Mouse (Mus musculus) CD4-positive naive resting alpha-beta T cell, adult 76 days (primary cell): ENCODE results near the gene Elavl1. TPM values are rescaled to one million over a fixed set of nuclear protein-coding genes. Genes with fewer than 3 reads are reported as not detected.

ENCODE experiments used
- total RNA-seq: library from RNA; stranded (reverse); gene quantifications from one replicate; pipeline ENCODE4 v1.2.4, GENCODE M21; 2023

Elavl1 gene
- total RNA-seq: 88.4 TPM

GRCm38 (mm10) chr8:4324983-4325750 lies at the start of gene Elavl1, which contains the start of gene Ccl25:
Gene Elavl1, minus strand, starts transcription at chr8:4325413.
Gene Ccl25, plus strand, starts transcription at chr8:4325210.

GRCm38 (mm10) chr8:4275275-4276110 lies 49.7 kb downstream of the Elavl1 start, which contains the start of gene Timm44:
Gene Timm44, minus strand, starts transcription at chr8:4275913.

GRCm38 (mm10) chr8:4259125-4259804 lies 65.9 kb downstream of the Elavl1 start, which contains the start of gene Ctxn1:
Gene Ctxn1, minus strand, starts transcription at chr8:4259274.

GRCm38 (mm10) chr8:4252934-4253841 lies 72.0 kb downstream of the Elavl1 start, which contains the start of gene Snapc2:
Gene Snapc2, plus strand, starts transcription at chr8:4253080.

GRCm38 (mm10) chr8:4247951-4248540 lies 77.2 kb downstream of the Elavl1 start, which contains the start of gene Tgfbr3l:
Gene Tgfbr3l, plus strand, starts transcription at chr8:4248214.

GRCm38 (mm10) chr8:4238434-4239192 lies 86.6 kb downstream of the Elavl1 start, which contains the start of the genes Map2k7 and Gm49320:
Gene Map2k7, plus strand, starts transcription at chr8:4238740.
Gene Gm49320, plus strand, starts transcription at chr8:4238865.

Other genes starting within 250 kb of the Elavl1 start
- gene Cd209f, start 219.6 kb downstream of the Elavl1 start, total RNA-seq: not detected
- not detected for gene Cd209g, start 191.3 kb downstream of the Elavl1 start, total RNA-seq
- 16.6 TPM for gene Evi5l, start 158.8 kb downstream of the Elavl1 start, total RNA-seq
- 0.21 TPM for gene Prr36, start 108.0 kb downstream of the Elavl1 start, total RNA-seq
- gene Lrrc8e, start 98.6 kb downstream of the Elavl1 start, total RNA-seq: not detected
- 149 TPM for gene Map2k7, start 86.7 kb downstream of the Elavl1 start, total RNA-seq
- gene Gm49320, start 86.5 kb downstream of the Elavl1 start, total RNA-seq: not detected
- 40.7 TPM for gene Tgfbr3l, start 77.2 kb downstream of the Elavl1 start, total RNA-seq
- 14.4 TPM for gene Snapc2, start 72.3 kb downstream of the Elavl1 start, total RNA-seq
- gene Ctxn1, start 66.1 kb downstream of the Elavl1 start, total RNA-seq: 1.3 TPM
- gene Timm44, start 49.5 kb downstream of the Elavl1 start, total RNA-seq: 77.2 TPM
- gene Ccl25, start 203 bp downstream of the Elavl1 start, total RNA-seq: 20.4 TPM
- 41.4 TPM for gene Cers4, start 167.6 kb upstream of the Elavl1 start, total RNA-seq